Mouse (Mus musculus): ENCODE measurements around the gene Nosip. TPM values are rescaled to one million over a fixed set of nuclear protein-coding genes. Genes with fewer than 3 reads are reported as not detected.

Gene Nosip
- total and polyA plus RNA-seq, 3 experiments = 27.0 to 43.6 (median 29.3) TPM

- peaks cover 4% of the 10 kb centered on the region for H3K4me1 ChIP-seq (ENCODE audit: control insufficient read depth, insufficient read depth, low read length)
- 85% methylated on average over 6 of the region's 6 CpGs for WGBS
- no peaks in the 10 kb centered on the region for H3K27me3 ChIP-seq (ENCODE audit: control insufficient read depth, insufficient read depth, low read length)
- no peak overlapping the region for H3K9ac ChIP-seq (ENCODE audit: low read depth, low read length)
- no peak overlapping the region for H3K4me3 ChIP-seq
- TF ChIP-seq POLR2A (IDR thresholded peaks at IDR 0.05; ENCODE audit: insufficient read depth, low read depth, low read length) (no peak), EP300 (IDR thresholded peaks at IDR 0.05; ENCODE audit: insufficient read depth, low read depth, low read length) (no peak), CTCF (IDR thresholded peaks at IDR 0.05) (no peak)
- no peak overlapping the region for H3K27ac ChIP-seq
- no peaks in the 10 kb centered on the region for H3K79me2 ChIP-seq (replicated peaks; ENCODE audit: control insufficient read depth, insufficient read depth, low read length)
- intact Hi-C loops (cut with DNase I) = loop anchor here (2.0 kb wide), 1 partner anchor 21 kb away; no protein-coding TSS in a partner anchor
- H3K36me3 ChIP-seq (ENCODE audit: control insufficient read depth, insufficient read depth, low read length) = no peaks in the 10 kb centered on the region
- no peak for DNase-seq
Observed at GRCm38 (mm10) chr7:45029995-45030394, 32.2 kb upstream of the Nosip start.

GRCm38 (mm10) chr7:45030857-45031256, 31.4 kb upstream of the Nosip start:
- DNase-seq = no peak
- 95% methylated on average over 8 of the region's 8 CpGs for WGBS
- no peak for TF ChIP-seq CTCF (IDR thresholded peaks at IDR 0.05)
- TF ChIP-seq POLR2A (IDR thresholded peaks at IDR 0.05; ENCODE audit: insufficient read depth, low read depth, low read length) = no peak
- no peak for TF ChIP-seq EP300 (IDR thresholded peaks at IDR 0.05; ENCODE audit: insufficient read depth, low read depth, low read length)
- H3K27ac ChIP-seq = no peak overlapping the region
- no peaks in the 10 kb centered on the region for H3K79me2 ChIP-seq (replicated peaks; ENCODE audit: control insufficient read depth, insufficient read depth, low read length)
- no peak overlapping the region for H3K9ac ChIP-seq (ENCODE audit: low read depth, low read length)
- intact Hi-C loops (cut with DNase I) = loop anchor here (2.0 kb wide), 1 partner anchor 20 kb away; no protein-coding TSS in a partner anchor
- no peaks in the 10 kb centered on the region for H3K27me3 ChIP-seq (ENCODE audit: control insufficient read depth, insufficient read depth, low read length)
- no peaks in the 10 kb centered on the region; the same call in 1 of the 2 replicates for H3K4me1 ChIP-seq (ENCODE audit: control insufficient read depth, insufficient read depth, low read length)
- no peaks in the 10 kb centered on the region for H3K36me3 ChIP-seq (ENCODE audit: control insufficient read depth, insufficient read depth, low read length)
- H3K4me3 ChIP-seq = no peak overlapping the region

GRCm38 (mm10) chr7:45033722-45034359, 28.4 kb upstream of the Nosip start:
- 93% methylated on average over 19 of the region's 19 CpGs for WGBS
- peaks cover 2% of the 10 kb centered on the region; the same call in 1 of the 2 replicates for H3K79me2 ChIP-seq (replicated peaks; ENCODE audit: control insufficient read depth, insufficient read depth, low read length)
- intact Hi-C loops (cut with DNase I) = no loop called here

DNA sequence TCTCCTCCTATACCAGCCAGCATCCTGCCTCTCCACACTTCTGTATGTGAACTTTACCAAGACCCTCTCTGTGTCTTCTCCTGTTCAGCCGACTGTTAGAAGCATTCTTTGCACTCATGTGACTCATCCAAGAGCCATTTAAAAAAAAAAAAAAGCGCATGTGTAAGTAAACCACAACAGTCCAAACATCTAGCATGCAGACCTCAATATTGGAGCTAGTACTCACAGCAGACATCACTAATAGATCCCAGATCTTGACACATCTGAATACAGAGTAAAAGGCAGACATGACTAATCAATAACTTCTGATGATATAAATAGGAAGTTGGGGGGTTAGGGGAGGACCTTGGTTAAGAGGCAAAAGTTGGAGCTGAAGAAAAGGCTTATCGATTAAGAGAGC, 26.6 kb upstream of the Nosip start:
- Histone ChIP-seq H3K79me2 (replicated peaks; ENCODE audit: control insufficient read depth, insufficient read depth, low read length) (peaks cover 2% of the 10 kb centered on the region; the same call in 1 of the 2 replicates), H3K4me3 (no peak overlapping the region), H3K27ac (no peak overlapping the region), H3K36me3 (ENCODE audit: control insufficient read depth, insufficient read depth, low read length) (no peaks in the 10 kb centered on the region), H3K9ac (ENCODE audit: low read depth, low read length) (no peak overlapping the region), H3K4me1 (ENCODE audit: control insufficient read depth, insufficient read depth, low read length) (no peaks in the 10 kb centered on the region), H3K27me3 (ENCODE audit: control insufficient read depth, insufficient read depth, low read length) (no peaks in the 10 kb centered on the region)
- intact Hi-C loops (cut with DNase I) = no loop called here
- no peak for DNase-seq
- TF ChIP-seq POLR2A (IDR thresholded peaks at IDR 0.05; ENCODE audit: insufficient read depth, low read depth, low read length) (no peak), EP300 (IDR thresholded peaks at IDR 0.05; ENCODE audit: insufficient read depth, low read depth, low read length) (no peak), CTCF (IDR thresholded peaks at IDR 0.05) (no peak)
- 77% methylated on average over 3 of the region's 3 CpGs for WGBS

More at GRCm38 (mm10) chr7:45033722-45034359, 28.4 kb upstream of the Nosip start:
- no peak overlapping the region for H3K27ac ChIP-seq
- H3K4me1 ChIP-seq (ENCODE audit: control insufficient read depth, insufficient read depth, low read length) = no peaks in the 10 kb centered on the region
- no peak overlapping the region for H3K9ac ChIP-seq (ENCODE audit: low read depth, low read length)
- H3K27me3 ChIP-seq (ENCODE audit: control insufficient read depth, insufficient read depth, low read length) = no peaks in the 10 kb centered on the region
- DNase-seq = peak in 1 of 2 experiments; percentile 2
- TF ChIP-seq CTCF (IDR thresholded peaks at IDR 0.05) = no peak
- no peak for TF ChIP-seq POLR2A (IDR thresholded peaks at IDR 0.05; ENCODE audit: insufficient read depth, low read depth, low read length)
- no peak for TF ChIP-seq EP300 (IDR thresholded peaks at IDR 0.05; ENCODE audit: insufficient read depth, low read depth, low read length)
- no peaks in the 10 kb centered on the region for H3K36me3 ChIP-seq (ENCODE audit: control insufficient read depth, insufficient read depth, low read length)
- H3K4me3 ChIP-seq = no peak overlapping the region

- Histone ChIP-seq H3K27me3 (ENCODE audit: control insufficient read depth, insufficient read depth, low read length) (no peaks in the 10 kb centered on the region), H3K27ac (no peak overlapping the region), H3K4me1 (ENCODE audit: control insufficient read depth, insufficient read depth, low read length) (no peaks in the 10 kb centered on the region), H3K4me3 (no peak overlapping the region), H3K36me3 (ENCODE audit: control insufficient read depth, insufficient read depth, low read length) (no peaks in the 10 kb centered on the region), H3K79me2 (replicated peaks; ENCODE audit: control insufficient read depth, insufficient read depth, low read length) (peaks cover 2% of the 10 kb centered on the region; the same call in 1 of the 2 replicates), H3K9ac (ENCODE audit: low read depth, low read length) (no peak overlapping the region)
- intact Hi-C loops (cut with DNase I) = no loop called here
- WGBS = 84% methylated on average over 11 of the region's 11 CpGs
- DNase-seq = no peak
- no peak for TF ChIP-seq CTCF (IDR thresholded peaks at IDR 0.05)
- no peak for TF ChIP-seq POLR2A (IDR thresholded peaks at IDR 0.05; ENCODE audit: insufficient read depth, low read depth, low read length)
- TF ChIP-seq EP300 (IDR thresholded peaks at IDR 0.05; ENCODE audit: insufficient read depth, low read depth, low read length) = no peak
Observed at GRCm38 (mm10) chr7:45036702-45037101, 25.5 kb upstream of the Nosip start.

- peak; percentile 27 to 68 for DNase-seq
Observed at GRCm38 (mm10) chr7:45037720-45038361, 24.4 kb upstream of the Nosip start.

More at GRCm38 (mm10) chr7:45037720-45038361, 24.4 kb upstream of the Nosip start:
- TF ChIP-seq POLR2A (IDR thresholded peaks at IDR 0.05; ENCODE audit: insufficient read depth, low read depth, low read length) (no peak), EP300 (IDR thresholded peaks at IDR 0.05; ENCODE audit: insufficient read depth, low read depth, low read length) (no peak), CTCF (IDR thresholded peaks at IDR 0.05) (peak; percentile 86)
- Histone ChIP-seq H3K4me3 (no peak overlapping the region), H3K79me2 (replicated peaks; ENCODE audit: control insufficient read depth, insufficient read depth, low read length) (peaks cover 2% of the 10 kb centered on the region; the same call in 1 of the 2 replicates), H3K36me3 (ENCODE audit: control insufficient read depth, insufficient read depth, low read length) (no peaks in the 10 kb centered on the region), H3K4me1 (ENCODE audit: control insufficient read depth, insufficient read depth, low read length) (no peaks in the 10 kb centered on the region), H3K27ac (no peak overlapping the region), H3K27me3 (ENCODE audit: control insufficient read depth, insufficient read depth, low read length) (no peaks in the 10 kb centered on the region), H3K9ac (ENCODE audit: low read depth, low read length) (no peak overlapping the region)
- WGBS = 69% methylated on average over 7 of the region's 7 CpGs
- intact Hi-C loops (cut with DNase I) = no loop called here

Measured in heart, adult 2 months (tissue).